Mouse (Mus musculus): ENCODE results near the gene Cdyl2.
A peak's percentile ranks its signal among the peaks of the same experiment; 100 is the strongest.

Cdyl2 gene

GRCm38 (mm10) chr8:116732684-116733647, at the start of gene Cdyl2:
TSS of gene Cdyl2 (minus strand) at chr8:116732991.
- DNase-seq (ENCODE audit: low spot score) = peak; percentile 34

GRCm38 (mm10) chr8:116780594-116780993, 47.8 kb upstream of the Cdyl2 start:
- no peak for DNase-seq (ENCODE audit: low spot score)

- no peak for DNase-seq (ENCODE audit: low spot score)
Measured at GRCm38 (mm10) chr8:116774220-116774619, 41.4 kb upstream of the Cdyl2 start.

GRCm38 (mm10) chr8:116772727-116773126, 39.9 kb upstream of the Cdyl2 start:
- no peak for DNase-seq (ENCODE audit: low spot score)

- no peak for DNase-seq (ENCODE audit: low spot score)
Measured at GRCm38 (mm10) chr8:116771797-116772343, 39.1 kb upstream of the Cdyl2 start.

GRCm38 (mm10) chr8:116770756-116771155, 38.0 kb upstream of the Cdyl2 start:
- DNase-seq (ENCODE audit: low spot score) = no peak

GRCm38 (mm10) chr8:116756174-116756573, 23.4 kb upstream of the Cdyl2 start:
- DNase-seq (ENCODE audit: low spot score) = no peak

GRCm38 (mm10) chr8:116755557-116755956, 22.8 kb upstream of the Cdyl2 start:
- peak; percentile 24 for DNase-seq (ENCODE audit: low spot score)

- no peak for DNase-seq (ENCODE audit: low spot score)
Measured at GRCm38 (mm10) chr8:116740726-116741125, 7.9 kb upstream of the Cdyl2 start.

GRCm38 (mm10) chr8:116735306-116735705, 2.5 kb upstream of the Cdyl2 start:
- DNase-seq (ENCODE audit: low spot score) = no peak

GRCm38 (mm10) chr8:116734176-116734575, 1.4 kb upstream of the Cdyl2 start:
- peak; percentile 20 for DNase-seq (ENCODE audit: low spot score)

- DNase-seq (ENCODE audit: low spot score) = no peak
Measured at GRCm38 (mm10) chr8:116733648-116734014, 840 bp upstream of the Cdyl2 start.

GRCm38 (mm10) chr8:116731976-116732683, 661 bp downstream of the Cdyl2 start:
- no peak for DNase-seq (ENCODE audit: low spot score)

GRCm38 (mm10) chr8:116721451-116721850, 11.3 kb downstream of the Cdyl2 start:
- DNase-seq (ENCODE audit: low spot score) = no peak

GRCm38 (mm10) chr8:116707496-116707895, 25.3 kb downstream of the Cdyl2 start:
- no peak for DNase-seq (ENCODE audit: low spot score)

GRCm38 (mm10) chr8:116702501-116702900, 30.3 kb downstream of the Cdyl2 start:
- no peak for DNase-seq (ENCODE audit: low spot score)

GRCm38 (mm10) chr8:116692931-116693330, 39.9 kb downstream of the Cdyl2 start:
- DNase-seq (ENCODE audit: low spot score) = no peak

GRCm38 (mm10) chr8:116689741-116690140, 43.0 kb downstream of the Cdyl2 start:
- no peak for DNase-seq (ENCODE audit: low spot score)

GRCm38 (mm10) chr8:116676174-116676573, 56.6 kb downstream of the Cdyl2 start:
- no peak for DNase-seq (ENCODE audit: low spot score)

- DNase-seq (ENCODE audit: low spot score) = no peak
Measured at GRCm38 (mm10) chr8:116673966-116674805, 58.6 kb downstream of the Cdyl2 start.

- no peak for DNase-seq (ENCODE audit: low spot score)
Measured at GRCm38 (mm10) chr8:116673493-116673892, 59.3 kb downstream of the Cdyl2 start.

- no peak for DNase-seq (ENCODE audit: low spot score)
Measured at GRCm38 (mm10) chr8:116673052-116673451, 59.7 kb downstream of the Cdyl2 start.

Data from c-Kit-positive CD71-positive TER-119-positive erythroid progenitor cells, embryonic 14.5 days (primary cell).